Mouse (Mus musculus) gastrocnemius, postnatal 14 days (tissue): ENCODE data around the gene Baiap2. TPM values are rescaled to one million over a fixed set of nuclear protein-coding genes. Genes with fewer than 3 reads are reported as not detected.

Experiments
- DNase-seq: peaks from one replicate; pipeline ENCODE4 v3.0.0; 2021; ENCODE audit warnings: mixed read lengths
- intact Hi-C: fragments of 180-260 bp; cut with DNase I; formaldehyde crosslinking; loops from one replicate; pipeline ENCODE4 v1.15.1; 2025; ENCODE audit warnings: low total_unique reads
- total RNA-seq, 2 experiments: library from RNA; stranded (reverse); gene quantifications; 2 replicates each; pipeline ENCODE4 v1.2.3; 2021

The Baiap2 gene
- total RNA-seq, 2 experiments from 2014 or later: 3.4 to 3.9 TPM

- DNase-seq: no peak
- intact Hi-C loops: no loop called here
These were observed 85.9 kb downstream of the Baiap2 start for GRCm38 (mm10) chr11:120028319-120029092.

DNA sequence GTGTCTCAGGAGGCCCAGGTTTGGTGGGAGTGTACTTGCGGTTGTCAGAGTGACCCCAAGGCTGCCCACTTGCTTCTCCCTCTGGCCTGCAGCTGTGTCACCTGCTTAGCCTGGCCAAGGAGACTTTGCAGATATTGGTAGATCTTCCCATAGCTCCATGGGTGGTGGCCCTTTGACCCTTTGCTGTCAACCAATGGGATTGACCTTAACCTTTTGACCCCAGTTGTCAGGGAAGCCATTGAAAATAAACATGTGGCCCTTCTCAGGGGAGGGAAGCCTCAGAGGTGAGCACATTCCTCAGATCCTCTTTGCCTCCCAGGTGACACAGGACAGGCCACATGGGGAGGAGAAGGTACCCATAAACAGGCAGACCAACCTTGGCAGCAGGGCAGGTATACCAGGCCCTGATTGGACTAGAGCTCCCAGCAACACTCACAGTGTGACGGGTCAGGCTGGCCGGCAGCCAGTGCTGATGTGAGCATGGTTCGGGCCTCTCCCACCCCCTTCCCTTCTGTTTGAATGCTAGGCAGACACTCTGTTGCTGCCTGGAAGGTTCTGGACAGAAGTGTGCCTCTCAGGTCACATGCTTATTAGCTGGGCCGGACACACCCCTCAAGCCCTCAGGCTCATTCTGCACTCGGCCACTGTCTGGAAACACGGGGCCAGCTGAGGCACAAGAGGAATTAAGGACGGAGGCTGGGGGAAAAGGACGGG is 87.0 kb downstream of the Baiap2 start:
- intact Hi-C loops: loop anchor here (5.0 kb wide), 2 partner anchors 38 to 73 kb away; no protein-coding TSS in a partner anchor
- no peak for DNase-seq

DNA sequence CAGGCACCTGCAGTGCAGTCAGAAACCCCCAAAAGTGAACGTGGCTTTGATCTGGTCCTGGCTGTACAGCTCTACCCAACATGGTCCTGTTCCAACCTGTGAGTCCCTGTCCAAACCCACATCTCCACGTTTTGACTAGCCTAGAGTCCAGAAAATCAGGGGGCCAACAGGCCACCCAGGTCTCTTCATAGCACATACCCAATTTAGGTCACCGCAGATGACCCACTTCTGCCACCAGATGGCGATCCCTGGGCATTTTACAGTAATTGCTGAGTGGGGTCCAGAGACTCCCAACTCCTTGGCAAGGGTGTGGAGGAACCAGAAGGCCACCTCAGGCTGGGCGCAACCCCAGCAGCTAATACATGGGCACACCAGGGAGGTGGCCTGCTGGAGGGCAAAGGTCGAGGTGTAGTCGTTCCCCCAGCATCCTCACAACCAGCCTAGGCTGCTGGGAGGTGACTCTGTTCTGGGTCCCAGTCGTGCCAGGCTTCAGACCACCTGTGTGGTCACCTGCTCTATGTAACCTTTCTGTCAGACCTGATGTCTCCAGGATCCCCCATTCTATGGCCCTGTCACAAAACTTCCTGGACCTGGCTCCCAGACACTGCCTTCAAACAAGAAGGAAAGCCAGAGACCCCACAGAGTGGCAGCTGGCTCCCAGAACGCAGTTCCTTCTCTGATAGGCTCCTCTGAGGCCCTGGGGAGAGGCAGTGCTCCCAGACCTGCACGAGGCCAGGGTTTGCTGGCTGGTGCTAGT is 87.8 kb downstream of the Baiap2 start:
- intact Hi-C loops: loop anchor here (5.0 kb wide), 2 partner anchors 37 to 72 kb away; no protein-coding TSS in a partner anchor
- DNase-seq: no peak

DNA sequence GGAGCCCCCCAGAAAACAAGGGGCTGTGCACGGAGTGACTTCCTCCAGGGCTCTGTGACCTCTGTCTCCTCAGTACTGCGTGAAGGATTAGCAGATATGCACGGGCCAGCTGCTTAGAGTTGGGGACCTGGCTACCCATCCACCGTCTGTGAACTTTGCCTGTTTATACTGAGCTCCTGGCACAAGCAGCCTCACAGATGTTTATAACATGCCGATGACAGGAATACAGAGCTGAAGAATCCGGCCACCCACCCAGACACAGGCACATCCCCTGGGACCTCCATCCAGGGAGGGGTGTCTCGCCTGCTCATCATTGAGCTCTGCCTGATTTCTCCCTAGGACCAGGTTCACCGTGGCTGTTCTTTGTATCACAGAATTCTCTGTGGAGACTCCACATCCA is 89.5 kb downstream of the Baiap2 start:
- intact Hi-C loops: loop anchor here (5.0 kb wide), 2 partner anchors 35 to 70 kb away; no protein-coding TSS in a partner anchor
- DNase-seq: no peak

DNA sequence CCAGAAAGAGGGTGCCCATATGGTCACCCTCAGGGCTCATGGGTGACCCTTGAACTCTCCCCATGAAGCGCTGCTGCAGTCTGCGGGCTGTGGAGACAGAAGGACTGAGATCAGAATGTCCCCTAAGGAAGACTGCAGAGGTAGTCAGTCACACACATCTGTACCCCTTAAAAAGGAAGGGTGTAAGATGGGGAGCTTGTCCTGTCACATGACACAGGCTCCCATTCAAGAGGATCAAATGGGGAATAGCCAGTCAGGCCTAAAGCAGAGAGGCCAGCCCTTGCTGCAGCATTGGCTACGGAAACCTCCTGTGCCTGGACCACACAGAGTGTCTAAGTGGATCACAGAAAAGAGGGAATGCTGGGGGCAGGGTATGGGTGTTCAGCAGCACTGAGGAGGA is 90.9 kb downstream of the Baiap2 start:
- no peak for DNase-seq
- intact Hi-C loops: loop anchor here (5.0 kb wide), 2 partner anchors 34 to 69 kb away; no protein-coding TSS in a partner anchor

GRCm38 (mm10) chr11:120034306-120034705 is 91.7 kb downstream of the Baiap2 start:
- intact Hi-C loops: loop anchor here (5.0 kb wide), 2 partner anchors 33 to 68 kb away; no protein-coding TSS in a partner anchor

GRCm38 (mm10) chr11:120034762-120035161 is 92.2 kb downstream of the Baiap2 start:
- intact Hi-C loops: loop anchor here (5.0 kb wide), 2 partner anchors 33 to 68 kb away; no protein-coding TSS in a partner anchor
- DNase-seq: no peak

More at GRCm38 (mm10) chr11:120034306-120034705, 91.7 kb downstream of the Baiap2 start:
- no peak for DNase-seq

DNA sequence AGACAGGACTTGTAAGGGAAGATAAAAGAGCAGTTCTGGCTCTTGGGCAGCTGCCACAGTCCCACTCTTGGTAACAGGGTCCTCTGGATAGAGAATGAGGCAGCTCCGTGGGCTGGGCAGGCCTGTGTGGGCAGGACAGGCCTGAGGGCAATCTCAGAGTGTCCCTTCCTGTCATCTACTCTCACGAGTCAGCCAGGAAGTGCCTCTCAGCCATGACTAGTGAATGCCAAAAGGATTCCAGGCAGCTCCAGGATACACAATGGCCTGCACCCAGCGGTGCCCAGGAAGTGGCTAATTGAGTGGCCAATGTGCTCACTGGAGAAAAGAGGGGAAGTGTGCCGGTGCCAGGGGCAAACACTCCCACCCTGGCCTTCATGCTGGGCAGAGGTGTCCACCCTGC is 97.0 kb downstream of the Baiap2 start:
- intact Hi-C loops: no loop called here
- no peak for DNase-seq

DNA sequence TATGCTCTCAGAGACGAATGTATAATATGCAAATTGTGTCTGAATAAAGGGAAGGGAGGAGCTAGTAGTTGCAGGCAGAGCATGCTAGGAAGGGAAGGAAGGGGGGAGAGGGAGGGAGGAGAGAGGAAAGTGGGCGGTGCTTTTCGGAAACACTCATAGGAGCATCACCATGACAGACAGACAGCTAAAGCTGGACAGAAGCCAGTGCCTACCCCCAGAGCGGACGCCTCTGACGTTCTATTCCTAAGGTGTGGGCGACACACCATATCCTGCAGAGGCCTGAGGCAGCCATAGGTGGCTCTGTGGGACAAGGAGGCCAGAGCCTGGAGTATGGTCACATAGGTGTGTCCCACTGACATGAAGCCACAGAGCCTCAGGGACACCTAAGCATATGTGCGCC is 97.9 kb downstream of the Baiap2 start:
- intact Hi-C loops: no loop called here
- DNase-seq: no peak

DNA sequence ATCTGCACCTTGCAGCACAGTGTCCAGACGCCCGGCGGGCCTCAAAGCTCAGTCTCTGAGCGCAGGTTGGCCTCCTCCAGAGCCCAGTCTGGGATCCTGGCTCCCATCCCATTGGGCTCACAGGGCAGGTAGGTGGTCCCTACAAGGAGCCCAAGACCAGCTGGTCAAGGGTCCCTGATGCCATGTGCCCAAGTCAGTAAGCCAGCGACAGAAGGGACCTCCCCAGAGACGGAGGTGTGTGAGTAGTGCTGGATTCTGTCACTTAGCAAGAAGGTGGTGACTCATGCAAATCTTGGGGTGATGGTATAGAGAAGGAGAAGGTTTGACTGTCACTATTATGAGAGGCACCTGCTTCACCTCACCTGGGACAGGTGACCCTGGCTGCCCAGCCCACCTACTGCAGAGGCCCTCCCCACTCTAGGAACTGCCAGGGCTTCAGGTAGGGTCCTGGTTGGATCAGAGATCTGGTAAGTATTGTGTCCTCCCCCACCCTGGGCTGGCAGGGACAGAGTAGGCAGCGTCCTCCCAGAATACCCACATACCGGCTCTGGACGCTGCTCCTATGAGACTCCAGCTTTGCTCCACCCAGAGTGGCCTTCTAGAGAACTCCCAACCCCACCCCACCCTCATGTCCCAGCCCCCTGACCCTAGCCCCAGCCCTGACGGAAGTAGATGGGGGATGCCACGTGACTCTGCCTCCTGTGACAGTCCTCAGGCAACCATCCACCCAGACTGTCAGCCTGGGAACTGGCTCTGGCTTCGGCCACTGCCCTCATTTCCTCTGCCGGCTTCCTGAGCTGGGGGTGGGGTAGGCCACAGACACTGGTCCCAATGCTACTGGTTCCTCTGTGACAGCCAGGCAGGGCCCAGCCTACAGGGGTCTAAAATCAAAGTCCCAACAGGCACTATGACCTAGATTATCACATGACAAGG is 98.9 kb downstream of the Baiap2 start:
- DNase-seq: peak; percentile 76
- intact Hi-C loops: no loop called here

DNA sequence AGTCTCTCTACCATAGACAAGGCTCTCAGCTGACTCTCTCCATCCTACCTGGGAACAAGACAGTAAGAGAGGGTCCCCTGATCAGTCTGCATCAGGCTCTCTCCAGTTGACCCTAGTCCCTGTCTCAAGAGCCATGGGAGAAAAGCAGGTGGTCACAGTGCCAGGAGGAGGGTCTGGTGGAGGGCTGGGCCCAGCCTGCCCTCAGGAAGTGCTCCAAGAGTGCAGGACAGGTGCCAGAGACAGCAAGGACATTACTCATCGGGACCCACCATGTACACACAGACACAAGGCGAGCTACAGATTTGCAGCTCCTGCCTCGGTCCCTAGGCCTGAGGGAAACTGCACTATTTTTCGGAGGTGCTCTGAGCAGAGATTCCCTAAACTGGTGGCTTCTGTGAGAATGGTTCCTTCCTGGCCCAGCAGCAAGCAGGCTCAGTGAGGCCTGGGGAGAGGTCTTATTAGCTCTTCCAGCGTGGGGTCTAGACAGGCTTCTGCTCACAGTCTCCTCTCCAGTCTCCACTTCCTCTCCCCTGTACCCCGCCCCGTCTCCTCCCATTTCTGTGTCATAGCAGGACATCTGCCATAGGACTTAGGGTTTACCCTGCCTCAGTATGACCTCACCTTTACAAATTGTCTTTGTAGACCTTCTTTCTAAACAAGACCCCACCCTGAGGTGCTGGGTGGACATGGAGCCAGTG is 99.7 kb downstream of the Baiap2 start:
- intact Hi-C loops: no loop called here
- no peak for DNase-seq

DNA sequence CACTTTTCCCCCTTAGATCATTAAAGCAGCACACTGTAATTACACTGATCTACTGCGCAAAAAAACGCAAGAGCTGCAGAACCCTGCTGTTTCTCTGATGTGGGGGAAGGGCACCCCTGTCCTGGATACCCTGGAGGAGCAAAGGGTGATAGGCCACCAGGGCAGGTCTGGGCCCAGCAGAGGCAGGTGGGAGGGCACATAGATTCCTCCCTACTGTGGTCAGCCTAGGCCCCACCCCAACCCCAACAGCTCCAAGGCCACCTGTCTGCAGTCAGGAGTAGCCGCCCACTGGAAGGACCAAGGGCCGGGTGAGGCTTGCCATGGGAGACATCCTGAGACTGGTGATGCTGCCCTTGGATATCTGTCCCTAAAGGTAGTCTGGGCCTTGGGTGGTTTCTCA is 102.8 kb downstream of the Baiap2 start:
- no peak for DNase-seq
- intact Hi-C loops: no loop called here

DNA sequence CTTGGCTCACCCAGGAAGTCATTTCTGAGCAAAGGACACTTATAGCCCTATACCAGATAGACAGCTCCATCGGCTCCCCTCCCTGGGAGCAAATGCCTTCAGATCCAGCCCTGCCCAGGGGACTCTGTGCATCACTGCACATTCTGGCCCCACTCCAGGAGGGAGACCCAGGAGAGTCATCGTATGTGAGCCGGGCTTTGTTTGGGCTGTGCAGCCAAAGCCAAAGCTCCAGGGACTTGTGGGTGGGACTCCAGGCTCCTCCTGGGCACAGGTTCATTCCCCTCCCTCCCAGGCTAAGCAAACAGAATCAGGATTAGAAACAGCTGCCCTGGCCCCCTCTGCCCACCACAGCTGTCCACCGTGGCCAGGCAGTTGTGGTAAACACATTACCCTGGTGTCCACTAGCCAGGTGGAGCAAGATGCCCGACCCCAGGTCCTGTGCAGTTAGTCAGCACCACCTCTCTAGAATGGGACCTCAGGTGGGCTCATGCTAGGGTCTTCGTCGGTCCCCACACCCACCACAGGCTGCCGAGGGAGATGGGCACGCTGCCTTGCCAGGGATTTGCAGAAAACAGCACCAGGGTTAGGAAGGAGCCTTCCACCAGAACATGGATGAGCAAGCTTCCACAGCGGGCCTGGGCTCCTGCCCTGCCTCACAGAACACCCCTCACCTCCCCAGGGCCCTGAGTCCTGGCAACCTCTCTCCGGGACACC is 103.4 kb downstream of the Baiap2 start:
- DNase-seq: peak; percentile 49
- intact Hi-C loops: no loop called here

GRCm38 (mm10) chr11:120046553-120047191 is 104.1 kb downstream of the Baiap2 start, which contains the start of gene Aatk:
Aatk (minus strand) TSS chr11:120047167.
- intact Hi-C loops: no loop called here
- no peak for DNase-seq

GRCm38 (mm10) chr11:120047531-120048251 is 105.1 kb downstream of the Baiap2 start:
- DNase-seq: no peak
- intact Hi-C loops: no loop called here

- intact Hi-C loops: no loop called here
These were observed 105.6 kb downstream of the Baiap2 start for GRCm38 (mm10) chr11:120048252-120048556.

DNA sequence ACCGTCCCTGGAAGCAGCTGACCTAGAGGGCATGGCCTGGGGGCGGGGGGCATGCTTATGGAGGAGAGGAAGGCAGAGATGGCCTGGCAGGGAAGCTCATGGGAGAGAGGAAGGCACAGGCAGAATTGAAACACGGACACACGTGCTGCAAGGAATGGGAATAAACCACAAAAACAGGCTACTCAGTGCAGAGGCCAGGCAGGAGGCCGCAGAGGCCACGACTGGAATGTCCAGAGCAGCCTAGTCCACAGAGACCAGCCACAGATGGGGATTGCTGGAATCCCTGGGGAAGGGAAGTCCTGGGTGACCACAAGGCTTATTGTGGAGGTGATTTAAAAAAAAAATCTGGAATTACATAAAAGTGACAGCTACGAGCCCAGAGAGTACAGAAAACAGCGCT is 106.5 kb downstream of the Baiap2 start:
- intact Hi-C loops: no loop called here
- DNase-seq: no peak

More at GRCm38 (mm10) chr11:120048252-120048556, 105.6 kb downstream of the Baiap2 start:
- no peak for DNase-seq
